8 mouse cellular contexts compared by ENCODE assay signal in the genomic region with DNA sequence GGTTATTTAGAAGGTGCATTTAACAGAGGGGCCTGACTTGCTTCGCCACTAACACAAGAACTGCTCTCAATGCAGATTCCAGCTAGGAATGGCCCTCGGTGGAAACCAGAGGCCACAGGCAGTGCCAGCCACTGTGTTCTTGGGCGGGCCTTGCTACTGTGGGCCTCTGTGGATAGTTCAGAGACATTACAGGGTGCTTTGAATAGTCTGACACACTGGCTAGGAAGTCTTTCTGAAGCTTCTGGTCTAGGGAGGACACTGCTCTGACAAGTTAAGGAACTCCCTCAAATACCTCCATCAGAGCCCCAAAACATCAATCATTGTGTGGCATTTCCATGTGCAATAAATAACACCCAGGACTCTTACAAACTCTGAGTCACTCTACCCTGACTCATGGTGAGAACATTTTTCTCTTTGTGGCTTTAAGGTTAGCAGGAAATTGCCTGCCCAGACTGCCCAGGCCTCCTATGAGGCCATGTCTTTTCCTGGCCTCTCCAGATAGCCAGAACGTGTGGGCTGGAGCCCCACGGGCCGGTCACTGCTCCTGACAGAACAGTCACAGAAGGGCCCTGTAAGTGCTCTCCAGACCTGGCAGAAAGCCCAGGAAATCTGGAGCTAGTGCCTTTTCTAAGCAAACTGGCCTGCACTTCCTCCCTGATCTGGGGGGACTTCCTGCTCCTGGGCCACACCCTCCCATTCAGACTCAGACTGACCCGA. TPM values are rescaled to one million over a fixed set of nuclear protein-coding genes. Genes with fewer than 3 reads are reported as not detected.
DNase-seq lines count a peak whose midpoint lies in the region; ATAC-seq lines count a peak whose summit lies in the region.

No protein-coding gene starts in this region.

- H3K9ac ChIP-seq in intestine, embryonic 16.5 days (ENCODE audit: low read depth, low read length) = 0 out of 2 replicates have a peak overlapping the region, but pooled peaks have one; percentile 20

- H3K27me3 ChIP-seq in intestine, embryonic 16.5 days (replicated peaks; ENCODE audit: control insufficient read depth, insufficient read depth, low read length) = no peaks in the 10 kb centered on the region

- H3K4me1 ChIP-seq in intestine, embryonic 16.5 days (ENCODE audit: control insufficient read depth, insufficient read depth, low read length) = peaks cover 27% of the 10 kb centered on the region

- DNase-seq in embryo, embryonic 11 days = peak; percentile 39
- no peak for DNase-seq in embryo, embryonic 9.5 days (ENCODE audit: extremely low spot score)
- peak; percentile 92 for DNase-seq in cerebellum, adult 9-11 months
- peak; percentile 22 to 57 for DNase-seq in gastrocnemius, postnatal 36 days
- peak; percentile 2 to 32 for DNase-seq in left cerebral cortex, adult 8-10 months (ENCODE audit: low spot score in 2 of 2)
- DNase-seq in lung, postnatal 25 days (ENCODE audit: low spot score) = peak; percentile 95
- peak; percentile 71 for DNase-seq in testis, postnatal 10 days (ENCODE audit: low spot score)

- H3K27ac ChIP-seq in intestine, embryonic 16.5 days (ENCODE audit: low read length) = peak overlapping the region; percentile 89

- H3K36me3 ChIP-seq in intestine, embryonic 16.5 days (ENCODE audit: control insufficient read depth, insufficient read depth, low read length) = no peaks in the 10 kb centered on the region

- no peaks in the 10 kb centered on the region for H3K9me3 ChIP-seq in intestine, embryonic 16.5 days (ENCODE audit: control insufficient read depth, low read length)

- intact Hi-C loops in gastrocnemius, postnatal 36 days (cut with DNase I) = no loop called here

- H3K4me3 ChIP-seq in intestine, embryonic 16.5 days (ENCODE audit: low read length) = no peak overlapping the region

- 36% methylated on average over 7 of the region's 7 CpGs for WGBS in intestine, embryonic 16.5 days

- H3K4me2 ChIP-seq in intestine, embryonic 16.5 days (ENCODE audit: low read depth, low read length) = no peak overlapping the region

- ATAC-seq in intestine, embryonic 16.5 days = peak; percentile 89

RNA-seq across cellular contexts. Expression of a gene that starts 7.4 kb away (rescaled TPM):
- 1 to 10 TPM; 1.7 to 2.3 TPM for total RNA-seq in gastrocnemius, postnatal 36 days (2021)
- 41.8 and 55.2 TPM in 2 replicates for polyA plus RNA-seq in intestine, embryonic 16.5 days (2015; fragmentation: Nextera tagmentation; extraction: Ambion mirVana)
- total RNA-seq in left cerebral cortex, adult 8-10 months (2022) = under 1 TPM; 0.37 to 0.78 (median 0.54) TPM
